Mouse (Mus musculus) intestine, embryonic 16.5 days (tissue): Measurements from ENCODE around the gene Psmd7. TPM values are rescaled to one million over a fixed set of nuclear protein-coding genes. Genes with fewer than 3 reads are reported as not detected.
A peak's percentile ranks its signal among the peaks of the same experiment; 100 is the strongest.

Source experiments
- ATAC-seq: fragments of 200-750 bp; cut with Nextera tagmentation; 2 replicates; pipeline ENCODE4 v1.8.0; 2017; ENCODE audit warnings: moderate TSS enrichment, moderate library complexity
- H3K27ac ChIP-seq: fragments of 300-500 bp; sonication (generic); 2 replicates; pipeline ENCODE4 v1.5.1; 2014; ENCODE audit warnings: mild to moderate bottlenecking, low read length
- H3K27me3 ChIP-seq: fragments of 300-500 bp; sonication (generic); replicated peaks from 2 replicates; pipeline ENCODE4 v1.6.1; 2014; ENCODE audit warnings: low read length, control low read depth, mixed read lengths; ENCODE audit not compliant: control insufficient read depth, insufficient read depth
- H3K36me3 ChIP-seq: fragments of 300-500 bp; sonication (generic); 2 replicates; pipeline ENCODE4 v1.6.1; 2014; ENCODE audit warnings: low read length, control low read depth; ENCODE audit not compliant: control insufficient read depth, insufficient read depth
- H3K4me1 ChIP-seq: fragments of 300-500 bp; sonication (generic); 2 replicates; pipeline ENCODE4 v1.6.1; 2014; ENCODE audit warnings: low read length, control low read depth, mixed read lengths; ENCODE audit not compliant: control insufficient read depth, insufficient read depth
- H3K4me2 ChIP-seq: fragments of 300-500 bp; sonication (generic); 2 replicates; pipeline ENCODE4 v1.6.1; 2014; ENCODE audit warnings: low read depth, low read length, control low read depth
- H3K4me3 ChIP-seq: fragments of 300-500 bp; sonication (generic); 2 replicates; pipeline ENCODE4 v1.5.1; 2014; ENCODE audit warnings: mild to moderate bottlenecking, low read length
- H3K9ac ChIP-seq: fragments of 300-500 bp; sonication (generic); 2 replicates; pipeline ENCODE4 v1.6.1; 2014; ENCODE audit warnings: low read depth, low read length
- H3K9me3 ChIP-seq: fragments of 300-500 bp; sonication (generic); 2 replicates; pipeline ENCODE4 v1.6.1; 2016; ENCODE audit warnings: low read length, control low read depth; ENCODE audit not compliant: control insufficient read depth
- WGBS: fragments of 180-500 bp; shearing (Covaris S2); extraction: QIAGEN DNeasy Blood & Tissue Kit; methylation state at CpG from one replicate; pipeline ENCODE4 v1.1.7; 2014; 5-methylcytosine and 5-hydroxymethylcytosine counted together
- microRNA counts: library from miRNA; unstranded; fragments of <30 nt; microRNA quantifications from one replicate; lab custom pipeline; 2016
- microRNA-seq: library from miRNA; unstranded; fragments of <30 nt; microRNA quantifications from one replicate; pipeline ENCODE4, GENCODE M21; 2016
- polyA plus RNA-seq: library from polyadenylated mRNA; unstranded; fragments of >200 nt; fragmentation: Nextera tagmentation; extraction: Ambion mirVana; gene quantifications from 2 replicates; pipeline ENCODE4 v1.2.1, GENCODE M21; 2015

Gene Psmd7
- polyA plus RNA-seq, 1 experiment from 2014 or later: 219 TPM

- H3K4me1 ChIP-seq: no peaks in the 10 kb centered on the region; the same call in 1 of the 2 replicates
- H3K4me3 ChIP-seq: no peak overlapping the region
- peaks cover 2% of the 10 kb centered on the region; the same call in 1 of the 2 replicates for H3K36me3 ChIP-seq
- ATAC-seq: peak; percentile 56; the same call in 1 of the 2 replicates
- no peaks in the 10 kb centered on the region for H3K27me3 ChIP-seq
- 41% methylated on average over 10 of the region's 10 CpGs for WGBS
- H3K27ac ChIP-seq: peak overlapping the region; percentile 3; the same call in 1 of the 2 replicates
- no peak overlapping the region for H3K9ac ChIP-seq
- H3K9me3 ChIP-seq: no peaks in the 10 kb centered on the region
- no peak overlapping the region for H3K4me2 ChIP-seq
These were observed 43.6 kb downstream of the Psmd7 start for GRCm38 (mm10) chr8:107544651-107545174.

- Histone ChIP-seq H3K36me3 (peaks cover 2% of the 10 kb centered on the region; the same call in 1 of the 2 replicates), H3K4me3 (no peak overlapping the region), H3K4me1 (no peaks in the 10 kb centered on the region; the same call in 1 of the 2 replicates), H3K9me3 (no peaks in the 10 kb centered on the region), H3K27ac (no peak overlapping the region), H3K9ac (no peak overlapping the region), H3K4me2 (no peak overlapping the region), H3K27me3 (no peaks in the 10 kb centered on the region)
- WGBS: 77% methylated on average over 8 of the region's 8 CpGs
- no peak for ATAC-seq
These were observed 44.1 kb downstream of the Psmd7 start for GRCm38 (mm10) chr8:107544211-107544610.

GRCm38 (mm10) chr8:107543714-107544113 is 44.5 kb downstream of the Psmd7 start:
- WGBS: 90% methylated on average over 10 of the region's 11 CpGs
- no peaks in the 10 kb centered on the region for H3K27me3 ChIP-seq
- no peak overlapping the region for H3K27ac ChIP-seq
- H3K4me1 ChIP-seq: no peaks in the 10 kb centered on the region; the same call in 1 of the 2 replicates
- no peak overlapping the region for H3K9ac ChIP-seq
- no peaks in the 10 kb centered on the region for H3K9me3 ChIP-seq
- ATAC-seq: no peak
- no peak overlapping the region for H3K4me2 ChIP-seq
- H3K36me3 ChIP-seq: peaks cover under 1% of the 10 kb centered on the region; the same call in 1 of the 2 replicates
- no peak overlapping the region for H3K4me3 ChIP-seq

GRCm38 (mm10) chr8:107542151-107542550 is 46.1 kb downstream of the Psmd7 start:
- ATAC-seq: no peak
- Histone ChIP-seq H3K4me3 (no peak overlapping the region), H3K36me3 (no peaks in the 10 kb centered on the region), H3K4me2 (no peak overlapping the region), H3K9ac (no peak overlapping the region), H3K9me3 (no peaks in the 10 kb centered on the region), H3K27ac (no peak overlapping the region), H3K27me3 (no peaks in the 10 kb centered on the region), H3K4me1 (no peaks in the 10 kb centered on the region; the same call in 1 of the 2 replicates)
- 92% methylated on average over 3 of the region's 3 CpGs for WGBS

- Histone ChIP-seq H3K9me3 (no peaks in the 10 kb centered on the region), H3K4me3 (no peak overlapping the region), H3K4me1 (no peaks in the 10 kb centered on the region; the same call in 1 of the 2 replicates), H3K4me2 (no peak overlapping the region), H3K9ac (no peak overlapping the region), H3K27ac (no peak overlapping the region), H3K36me3 (no peaks in the 10 kb centered on the region), H3K27me3 (no peaks in the 10 kb centered on the region)
- ATAC-seq: no peak
- WGBS: 85% methylated on average over 4 of the region's 4 CpGs
These were observed 46.9 kb downstream of the Psmd7 start for GRCm38 (mm10) chr8:107541369-107541768.

GRCm38 (mm10) chr8:107540623-107541022 is 47.6 kb downstream of the Psmd7 start:
- no peaks in the 10 kb centered on the region for H3K36me3 ChIP-seq
- no peak overlapping the region for H3K9ac ChIP-seq
- no peak for ATAC-seq
- H3K4me1 ChIP-seq: no peaks in the 10 kb centered on the region; the same call in 1 of the 2 replicates
- 88% methylated on average over 12 of the region's 12 CpGs for WGBS
- H3K9me3 ChIP-seq: no peaks in the 10 kb centered on the region
- H3K4me3 ChIP-seq: no peak overlapping the region
- no peak overlapping the region for H3K4me2 ChIP-seq
- no peak overlapping the region for H3K27ac ChIP-seq
- no peaks in the 10 kb centered on the region for H3K27me3 ChIP-seq

GRCm38 (mm10) chr8:107537472-107537871 is 50.8 kb downstream of the Psmd7 start:
- Histone ChIP-seq H3K4me3 (no peak overlapping the region), H3K27me3 (no peaks in the 10 kb centered on the region), H3K4me2 (no peak overlapping the region)

More at GRCm38 (mm10) chr8:107537472-107537871, 50.8 kb downstream of the Psmd7 start:
- Histone ChIP-seq H3K27ac (no peak overlapping the region), H3K36me3 (no peaks in the 10 kb centered on the region), H3K9me3 (no peaks in the 10 kb centered on the region), H3K9ac (no peak overlapping the region), H3K4me1 (no peaks in the 10 kb centered on the region)
- ATAC-seq: no peak
- 78% methylated on average over 4 of the region's 4 CpGs for WGBS

MicroRNA genes within 50 kb of the gene (microRNA counts, 519-probe panel; counts per million panel counts)
- 2,873 counts per million, percentile 71 among the panel's probes with 10 or more counts for microRNA mmu-miR-140 (lab: Ali Mortazavi, UCI)

Small RNA genes within 50 kb of the gene (microRNA-seq; reads per million reads assigned to microRNA genes)
- gene Mir140: 2,700 reads per million, percentile 82 among the genes with 10 or more reads in this experiment

Other genes starting within 250 kb of the Psmd7 start
- gene Nqo1, start 185.3 kb downstream of the Psmd7 start, polyA plus RNA-seq: 17.1 and 17.5 TPM in 2 replicates
- gene Nob1, start 163.4 kb downstream of the Psmd7 start, polyA plus RNA-seq: 68.2 and 73.5 TPM in 2 replicates
- 41.6 and 42.0 TPM in 2 replicates for gene Wwp2, start 152.1 kb downstream of the Psmd7 start, polyA plus RNA-seq